Mouse (Mus musculus) CH12.LX (cell line): ENCODE results near the gene Mlph.

Experiments
- CHD2 ChIP-seq: IDR thresholded peaks from 2 replicates; pipeline ENCODE4 v1.6.1; 2011; ENCODE audit warnings: low read length, improper control_type of control experiment
- CTCF ChIP-seq, 2 experiments: IDR thresholded peaks in 1 of 2; conservative IDR thresholded peaks in 1 of 2; 2 replicates each; pipeline ENCODE4 v1.5.1; 2011 to 2012; ENCODE audit warnings: low read depth in 2 of 2, low read length in 2 of 2, improper control_type of control experiment in 1 of 2, inconsistent platforms in 1 of 2, mild to moderate bottlenecking in 1 of 2, moderate library complexity in 1 of 2
- E2F4 ChIP-seq: IDR thresholded peaks from 2 replicates; pipeline ENCODE4 v1.6.1; 2011; ENCODE audit warnings: low read depth, low read length, improper control_type of control experiment; ENCODE audit not compliant: insufficient replicate concordance
- POLR2A ChIP-seq: IDR thresholded peaks from 2 replicates; pipeline ENCODE4 v1.6.1; 2011; ENCODE audit warnings: low read depth, mild to moderate bottlenecking, improper control_type of control experiment, low read length
- POLR2AphosphoS2 ChIP-seq: IDR thresholded peaks from 2 replicates; pipeline ENCODE4 v1.6.1; 2011; ENCODE audit warnings: low read depth, low read length, improper control_type of control experiment

DNA sequence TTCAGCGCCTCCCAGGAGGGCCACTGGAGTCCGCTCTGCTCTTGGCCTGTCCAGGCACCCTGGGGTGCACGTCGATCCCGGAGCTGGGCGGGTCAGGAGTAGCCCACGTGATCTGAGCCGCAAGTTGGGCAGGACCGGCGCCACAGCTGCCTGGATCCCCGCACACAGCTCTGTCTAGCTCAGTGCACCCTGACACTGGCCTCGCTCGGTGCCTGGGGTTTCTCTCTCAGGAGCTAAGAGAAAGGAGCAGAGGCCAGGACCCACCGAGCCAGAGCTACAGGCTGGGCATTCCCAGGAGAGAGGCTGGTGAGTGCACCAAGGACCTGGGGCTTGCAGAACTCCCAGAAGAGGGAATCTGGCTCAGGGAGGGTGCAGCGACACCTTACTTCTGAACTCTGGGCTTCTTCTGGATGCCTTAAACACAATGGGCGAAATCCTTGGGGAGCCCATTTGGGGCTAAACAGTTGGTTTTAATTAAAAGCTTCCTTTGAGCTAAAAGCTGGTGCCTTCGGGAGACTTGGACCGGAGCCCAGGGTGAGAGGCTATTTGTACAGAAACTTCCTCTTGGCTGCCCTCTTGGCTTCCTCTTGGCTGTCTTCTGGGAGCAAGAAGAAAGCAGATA lies at the start of gene Mlph:
- TF ChIP-seq CHD2 (no peak), POLR2AphosphoS2 (no peak), POLR2A (no peak), CTCF (conservative IDR thresholded peaks at IDR 0.05 in 1 of 2, IDR thresholded peaks at IDR 0.05 in 1 of 2; ENCODE audit: low read depth in 2 of 2, low read length in 2 of 2) (no peak), E2F4 (no peak)
